Mouse (Mus musculus): ENCODE measurements around the gene Scrt2.
"Not testable (repeated sequence)": the region's sequence is repeated elsewhere in the genome, so short reads cannot be mapped to it uniquely, and the experiment has no call there.

Scrt2 gene

DNA sequence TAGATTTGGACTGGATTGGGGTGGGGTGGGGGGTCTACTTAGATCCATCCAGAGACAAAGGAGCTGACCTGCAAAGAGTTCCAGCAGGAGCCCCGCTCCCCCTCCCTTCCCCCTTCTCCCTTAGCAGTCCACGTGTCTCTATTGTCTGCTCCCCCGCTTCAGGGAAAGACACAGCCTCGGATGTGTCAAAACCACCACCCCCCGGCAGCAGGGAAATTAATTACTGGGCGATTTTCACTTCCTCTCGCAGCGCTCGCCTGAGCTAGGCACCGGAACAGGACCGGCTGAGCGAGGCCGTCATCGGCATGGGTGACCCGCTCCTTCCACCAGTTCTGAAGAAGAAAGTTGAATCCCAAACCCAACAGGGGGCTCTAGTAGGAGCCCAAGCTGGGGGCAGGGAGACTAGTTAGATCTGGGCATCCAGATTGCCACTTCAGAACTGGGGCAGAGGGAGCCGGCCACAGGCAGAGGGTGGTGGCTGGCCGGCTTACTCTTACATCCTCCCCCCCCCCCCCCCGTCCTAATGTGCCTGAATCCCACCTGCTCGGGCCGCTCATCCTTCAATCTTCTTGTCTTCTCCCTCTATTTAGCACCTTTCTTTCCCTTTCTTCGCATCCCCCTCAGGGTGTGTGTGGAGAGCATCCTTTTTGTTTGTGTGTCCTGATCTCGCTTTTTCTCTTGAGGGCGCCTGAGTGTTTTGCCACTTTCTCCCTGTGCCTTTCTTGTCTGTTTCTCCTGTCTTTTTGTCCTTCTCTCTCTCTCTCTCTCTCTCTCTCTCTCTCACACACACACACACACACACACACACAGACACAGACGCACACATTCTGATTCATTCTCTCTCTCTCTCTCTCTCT is at the start of gene Scrt2:
TSS of gene Scrt2 (plus strand) at position 845 of the 857 bp plus-strand sequence.
- DNase-seq = no peak

DNA sequence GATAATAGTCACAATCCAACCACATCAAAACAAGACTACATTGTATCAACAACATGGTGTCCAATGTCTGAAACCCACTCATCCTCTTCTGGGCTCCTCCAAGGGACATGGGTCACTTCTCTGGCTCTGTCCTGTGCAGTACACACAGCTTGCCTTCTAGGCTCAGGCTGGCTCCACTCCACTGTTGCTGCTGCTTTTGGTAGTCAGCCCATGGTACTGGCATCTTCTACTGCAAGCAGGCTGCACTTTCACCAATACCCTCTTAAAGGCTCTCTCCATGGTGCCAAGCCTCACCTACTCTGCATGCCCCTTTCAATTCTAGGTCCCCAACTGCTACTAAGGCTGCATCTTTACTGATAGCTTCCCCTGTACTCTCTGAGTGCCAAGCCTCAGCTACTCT is 41.2 kb upstream of the Scrt2 start:
- no peak for DNase-seq

DNA sequence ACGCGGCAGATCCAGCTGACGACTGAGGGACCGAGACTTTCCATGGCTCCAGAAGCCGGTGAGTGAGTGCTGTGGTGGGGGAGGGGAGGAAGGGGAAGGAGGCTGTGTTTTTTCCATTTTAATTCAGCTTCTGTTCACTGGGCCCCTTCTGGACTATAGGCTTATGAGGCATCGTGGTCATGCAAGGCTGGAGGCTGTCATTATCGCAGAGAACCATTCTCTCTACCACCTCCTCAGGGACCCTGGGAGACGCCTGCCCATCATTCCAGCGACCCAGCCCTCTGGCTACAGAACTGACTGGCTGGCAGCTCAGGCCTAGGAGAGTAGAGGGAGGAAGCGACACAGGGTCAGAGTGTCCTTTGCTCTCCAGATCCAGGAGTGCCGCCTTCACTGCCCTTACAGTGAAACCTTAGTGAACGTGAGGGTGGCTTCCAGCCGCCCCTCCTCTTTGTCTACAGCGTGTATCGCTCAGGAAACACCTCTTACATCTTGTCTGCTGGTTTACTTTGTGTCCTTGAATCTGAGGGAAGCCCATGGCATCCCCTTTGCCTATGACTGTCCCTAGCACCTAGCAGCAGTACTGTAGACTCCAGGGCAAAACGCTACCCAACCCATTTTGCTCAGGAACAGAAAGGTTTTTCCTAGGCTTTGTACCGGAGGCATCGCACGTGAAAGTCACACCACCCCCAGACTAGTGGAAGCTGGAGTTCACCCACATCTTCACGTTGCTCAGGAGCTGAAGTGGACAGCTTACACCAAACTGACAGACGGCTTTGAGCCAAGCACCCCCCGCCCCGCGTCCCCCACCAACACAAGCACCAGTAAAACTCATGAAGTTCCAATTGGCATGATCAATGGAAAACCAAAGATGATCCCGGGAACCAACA is 34.0 kb upstream of the Scrt2 start:
- DNase-seq = no peak

DNA sequence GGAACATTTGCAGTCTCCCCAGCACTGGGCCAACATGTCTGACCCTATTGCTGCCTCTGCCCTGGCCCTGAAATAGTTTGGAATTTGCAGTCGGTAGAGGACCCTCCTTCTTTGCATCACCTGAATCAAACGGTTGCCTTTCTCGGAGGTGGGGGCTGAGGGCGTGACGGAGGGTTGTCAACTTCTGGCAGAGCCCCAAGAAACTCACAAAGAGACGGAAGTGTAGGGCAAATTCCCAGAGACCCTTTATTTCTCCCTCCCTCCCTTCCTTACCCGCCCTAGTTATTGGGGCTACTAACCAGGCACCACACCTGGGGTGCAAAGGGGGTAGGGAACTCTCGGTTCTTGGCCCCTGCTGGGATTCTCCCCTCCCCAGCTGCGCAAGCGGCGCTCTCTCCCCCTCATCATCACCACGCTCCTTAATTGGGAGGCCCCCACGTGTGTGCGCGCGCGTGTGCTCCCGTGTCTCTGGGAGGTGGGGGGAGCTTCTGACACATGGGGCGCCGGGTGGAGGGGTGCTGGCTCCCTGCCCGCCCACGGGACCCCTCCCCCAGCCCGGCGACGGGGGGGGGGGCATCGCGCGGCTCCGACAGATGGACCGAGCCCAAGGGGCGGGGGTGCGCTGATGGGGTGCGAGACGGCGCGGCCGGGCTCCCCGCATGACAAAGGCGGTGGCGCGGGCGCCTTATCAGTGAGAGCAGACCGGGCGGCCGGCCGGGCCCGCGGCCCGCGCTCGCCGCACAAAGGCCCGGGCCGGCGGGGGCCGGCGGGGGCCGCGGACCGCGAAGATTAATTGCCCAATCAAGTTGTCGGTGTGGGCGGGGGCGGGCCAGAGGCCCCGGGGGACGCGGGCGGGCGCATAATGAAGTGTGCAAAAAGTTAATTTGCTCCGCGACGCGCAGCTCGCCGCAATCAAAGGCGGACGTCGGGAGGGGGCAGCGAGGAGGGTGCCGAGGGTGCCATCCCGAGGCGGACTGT is 33.0 kb upstream of the Scrt2 start:
- DNase-seq = no peak

DNA sequence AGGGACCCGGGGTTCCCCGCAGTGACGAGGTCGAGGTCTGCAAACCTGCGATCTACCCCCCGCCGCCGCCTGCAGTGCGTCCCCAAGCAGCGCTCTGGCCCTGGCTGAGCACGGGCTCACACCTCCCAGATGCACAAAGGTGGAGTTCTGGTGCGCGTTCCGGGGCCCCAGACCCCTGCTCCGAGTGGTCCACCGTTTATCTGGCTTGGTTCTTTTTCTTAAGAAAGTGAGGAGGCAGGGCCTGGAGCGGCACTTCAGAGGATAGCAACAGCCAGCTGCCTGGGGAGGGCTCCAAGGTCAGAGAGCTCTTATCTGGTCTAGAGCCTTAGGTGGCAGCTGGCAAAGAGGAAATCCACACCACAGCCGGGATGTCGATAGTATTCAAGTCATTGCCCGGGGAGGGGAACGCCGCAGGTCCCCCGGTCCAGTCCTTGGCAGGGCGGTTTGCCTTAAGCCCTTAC is 32.3 kb upstream of the Scrt2 start:
- DNase-seq = no peak

DNA sequence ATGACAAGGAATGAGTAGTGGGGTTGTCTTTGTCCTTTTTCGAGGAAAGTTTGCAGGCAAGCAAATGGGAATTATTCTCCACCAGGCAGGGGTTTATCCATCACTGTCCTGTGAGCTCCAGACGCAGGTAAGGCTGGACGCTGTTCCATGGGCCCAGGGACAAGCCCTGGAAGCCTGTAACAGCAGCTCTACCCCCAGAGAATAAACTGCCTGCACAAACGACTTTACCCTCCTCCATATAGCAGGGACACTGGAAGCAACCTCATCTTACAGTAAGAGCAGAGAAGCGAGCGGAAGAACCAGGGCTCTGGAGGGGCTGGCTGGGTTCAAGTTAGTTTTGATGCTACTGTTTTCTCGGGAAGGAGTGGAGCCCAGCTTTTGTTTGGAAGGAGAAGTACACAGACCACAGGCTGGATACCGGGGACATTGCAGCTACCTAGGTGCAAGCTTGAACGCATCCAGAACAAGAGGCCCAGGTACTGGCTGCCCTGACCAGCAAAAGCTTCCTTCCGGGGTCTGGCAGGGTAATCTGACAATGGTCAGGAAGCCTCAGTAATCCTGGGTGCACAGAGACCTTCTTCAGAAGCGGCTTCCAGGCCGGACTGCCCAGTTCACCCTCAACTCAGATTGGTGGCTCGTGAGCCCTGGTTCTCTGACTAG is 31.6 kb upstream of the Scrt2 start:
- DNase-seq = no peak

DNA sequence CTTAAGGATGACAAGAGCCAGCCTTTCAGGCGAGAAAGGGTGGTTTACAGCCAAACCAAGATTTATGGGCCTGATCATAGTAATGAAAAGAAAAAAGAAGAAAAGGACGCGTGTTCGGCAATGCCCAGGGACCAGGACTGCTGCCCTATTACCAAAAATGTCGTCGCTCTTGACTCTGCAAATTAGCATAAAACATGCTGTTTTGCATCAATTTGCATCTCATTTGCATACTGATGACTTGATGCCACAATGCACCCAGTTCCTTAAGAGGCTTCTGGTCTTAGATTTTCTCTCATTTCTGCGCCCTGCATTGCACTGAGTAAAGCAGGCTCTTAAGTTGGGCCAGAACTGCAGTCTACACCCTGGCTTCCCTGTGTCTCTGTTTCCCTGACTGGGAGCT is 31.0 kb upstream of the Scrt2 start:
- no peak for DNase-seq

DNA sequence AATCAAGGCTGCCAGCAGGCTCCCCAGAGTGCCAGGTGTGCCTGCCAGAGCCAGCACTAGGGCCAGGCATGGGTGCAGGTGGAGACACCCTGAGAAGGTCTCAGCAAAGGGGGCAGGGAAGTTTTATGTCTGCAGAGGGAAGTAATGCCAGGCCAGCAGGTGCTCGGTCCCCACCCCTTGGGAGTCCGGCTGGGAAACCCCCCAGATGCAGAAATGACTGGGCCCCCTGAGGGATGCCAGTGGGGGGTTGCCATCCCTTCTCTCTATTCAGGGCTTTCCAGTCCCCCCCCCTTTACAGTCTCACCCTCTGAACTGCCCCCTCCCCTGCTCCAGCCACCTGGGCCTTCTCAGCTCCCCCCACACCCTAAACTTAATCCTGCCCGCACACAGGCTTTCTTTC is 29.3 kb upstream of the Scrt2 start:
- DNase-seq = no peak

DNA sequence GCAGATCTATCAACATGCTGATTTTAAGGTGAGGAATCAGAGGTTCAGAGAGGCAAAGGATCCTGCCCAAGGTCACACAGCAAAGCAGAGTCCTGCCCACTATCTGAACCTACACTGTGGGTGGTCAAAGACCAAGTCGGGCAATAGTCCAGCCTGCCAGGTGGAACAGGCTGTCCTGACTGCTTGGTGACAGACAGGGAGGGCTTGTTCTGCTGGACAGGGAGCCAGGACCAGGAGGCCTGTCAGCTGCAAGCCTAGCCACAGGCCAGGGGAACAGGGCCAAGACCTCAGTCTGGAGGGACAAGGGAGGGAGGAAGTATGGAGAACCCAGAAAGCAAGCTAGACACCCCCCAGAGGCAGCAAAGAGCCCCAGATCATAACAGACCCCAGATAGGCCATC is 25.9 kb upstream of the Scrt2 start:
- DNase-seq = no peak

DNA sequence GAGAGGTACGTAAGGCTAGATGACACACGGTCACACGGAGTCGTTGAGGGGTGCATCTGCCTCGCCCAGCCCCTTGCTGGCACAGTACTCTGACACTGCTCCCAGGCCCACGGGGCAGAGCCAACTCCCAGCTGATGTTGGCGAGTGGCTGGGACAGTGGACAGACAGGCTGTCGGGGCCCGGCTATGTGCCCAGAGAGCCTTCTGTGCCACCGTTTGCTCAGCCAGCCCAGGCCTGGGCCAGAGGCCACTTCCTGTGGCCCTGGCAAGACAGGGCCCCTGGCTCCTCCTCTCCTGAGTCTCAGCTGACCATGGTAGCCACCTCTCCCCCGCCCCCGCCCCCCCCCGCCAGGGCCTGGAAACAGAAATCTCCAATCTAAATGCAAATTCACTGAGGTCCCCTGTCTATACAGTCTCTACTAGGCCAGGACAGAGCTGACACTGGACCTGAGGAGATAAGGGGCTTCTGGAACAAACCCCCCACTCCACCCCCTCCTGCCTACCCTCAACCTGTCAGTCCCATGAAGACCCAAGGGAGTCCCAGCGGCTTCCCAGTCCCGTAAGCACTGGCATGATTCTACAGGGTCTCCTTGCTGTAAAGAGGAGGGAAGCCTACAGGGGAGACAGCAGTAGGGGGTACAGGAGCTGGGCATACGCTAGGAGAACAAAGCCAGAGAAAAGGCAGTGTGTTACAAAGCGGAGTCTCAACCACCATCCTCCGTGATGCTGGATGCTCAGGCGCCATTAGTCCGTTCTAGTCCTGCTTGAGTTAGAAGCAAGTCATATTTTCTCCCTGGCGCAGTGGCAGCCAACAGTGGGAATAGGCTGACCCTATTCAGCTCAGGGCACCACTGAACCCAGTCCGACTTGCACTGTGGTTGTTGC is 24.7 kb upstream of the Scrt2 start:
- DNase-seq = no peak

DNA sequence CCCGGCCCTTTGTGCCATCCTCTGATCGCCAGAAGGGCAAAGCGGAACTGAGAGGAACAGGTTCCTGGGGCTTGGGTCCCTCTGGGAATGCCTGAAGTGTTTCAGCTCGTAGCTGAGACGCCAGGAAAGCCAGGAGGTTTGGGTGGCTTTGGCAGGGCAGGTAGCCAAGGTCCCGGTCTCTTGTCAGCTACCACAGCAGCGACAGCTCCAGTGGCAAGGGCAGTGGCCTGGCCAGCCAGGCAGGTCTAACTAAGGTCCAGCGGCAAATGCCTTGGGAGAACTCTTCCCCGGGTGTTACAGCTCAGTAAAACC is 24.1 kb upstream of the Scrt2 start:
- DNase-seq = no peak

DNA sequence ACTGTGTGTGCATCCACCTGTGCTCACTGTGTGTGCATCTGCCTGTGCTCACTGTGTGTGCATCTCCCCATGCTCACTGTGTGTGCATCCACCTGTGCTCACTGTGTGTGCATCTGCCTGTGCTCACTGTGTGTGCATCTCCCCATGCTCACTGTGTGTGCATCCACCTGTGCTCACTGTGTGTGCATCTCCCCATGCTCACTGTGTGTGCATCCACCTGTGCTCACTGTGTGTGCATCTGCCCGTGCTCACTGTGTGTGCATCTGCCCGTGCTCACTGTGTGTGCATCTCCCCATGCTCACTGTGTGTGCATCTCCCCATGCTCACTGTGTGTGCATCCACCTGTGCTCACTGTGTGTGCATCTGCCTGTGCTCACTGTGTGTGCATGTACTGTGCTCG is 18.5 kb upstream of the Scrt2 start:
- not testable (repeated sequence) for DNase-seq

DNA sequence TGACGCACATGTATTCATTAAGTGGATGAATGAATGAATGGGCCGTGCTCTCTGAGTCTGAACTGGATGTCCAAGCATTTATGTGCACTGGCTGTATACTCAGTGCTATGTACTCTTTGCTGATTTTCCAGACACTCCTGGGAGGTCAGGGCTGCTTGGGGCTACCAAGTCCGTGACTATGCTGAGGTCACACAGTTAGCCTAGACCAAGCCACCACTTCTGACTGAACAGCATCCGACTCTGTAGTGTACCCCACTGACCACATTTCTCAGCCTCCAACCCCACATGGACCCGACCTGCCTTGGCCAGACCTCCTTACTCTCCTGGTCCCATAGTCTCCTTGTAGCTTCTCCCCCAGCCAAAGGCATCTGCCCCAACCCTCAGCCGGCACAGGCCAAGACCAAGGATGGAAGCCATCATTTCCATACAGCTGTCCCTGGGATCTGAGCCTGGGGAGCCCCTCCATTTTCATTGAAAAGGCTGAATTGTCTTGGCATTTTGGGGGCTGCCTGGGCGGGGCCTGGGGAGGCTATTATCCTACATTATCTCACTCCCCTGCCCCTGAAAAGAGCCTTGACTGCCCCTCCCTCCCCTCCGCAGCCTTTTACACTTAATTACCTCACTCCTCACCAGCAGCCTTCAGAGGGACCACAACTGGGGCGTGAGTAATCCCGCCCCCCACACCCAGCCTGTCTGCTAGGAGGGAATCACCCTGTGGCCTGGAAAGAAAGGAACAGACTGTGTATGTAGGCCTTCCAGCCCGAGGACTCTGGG is 12.5 kb upstream of the Scrt2 start:
- no peak for DNase-seq

DNA sequence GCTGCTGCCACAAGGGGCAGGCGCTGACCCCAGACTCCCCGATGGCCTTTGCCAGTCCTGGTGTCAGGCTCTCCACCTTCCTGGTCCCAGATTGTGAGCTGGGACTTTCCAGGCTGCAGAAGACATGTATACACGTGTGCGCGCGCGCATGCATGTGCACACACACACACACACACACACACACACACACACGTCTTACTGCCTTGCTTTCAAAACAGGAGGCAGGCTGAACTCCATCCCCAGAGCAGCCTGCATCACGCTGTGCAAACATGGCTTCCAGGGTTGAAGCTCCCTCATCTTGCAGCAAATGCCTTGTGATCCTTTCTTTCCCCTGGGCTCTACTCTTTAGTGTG is 11.9 kb upstream of the Scrt2 start:
- DNase-seq = no peak

DNA sequence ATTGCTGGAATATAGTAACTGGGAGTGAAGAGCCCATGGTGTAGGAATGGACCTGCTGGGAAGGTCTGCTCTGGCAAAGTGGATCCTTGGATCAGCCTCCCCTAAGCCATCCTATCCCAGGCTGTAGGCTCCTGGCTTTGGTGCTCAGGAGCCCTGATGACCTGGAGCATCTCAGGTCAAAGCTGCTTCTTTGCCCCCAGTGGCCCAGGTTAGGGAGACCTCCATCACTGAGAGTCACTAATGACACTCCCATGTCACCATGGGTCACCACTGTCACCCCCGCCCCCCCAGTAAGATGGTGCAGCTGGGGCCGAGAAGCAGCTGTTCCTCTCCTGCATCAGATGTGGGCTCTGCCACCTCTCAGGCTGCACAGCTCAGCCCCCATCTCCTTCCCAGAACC is 11.4 kb upstream of the Scrt2 start:
- DNase-seq = no peak

DNA sequence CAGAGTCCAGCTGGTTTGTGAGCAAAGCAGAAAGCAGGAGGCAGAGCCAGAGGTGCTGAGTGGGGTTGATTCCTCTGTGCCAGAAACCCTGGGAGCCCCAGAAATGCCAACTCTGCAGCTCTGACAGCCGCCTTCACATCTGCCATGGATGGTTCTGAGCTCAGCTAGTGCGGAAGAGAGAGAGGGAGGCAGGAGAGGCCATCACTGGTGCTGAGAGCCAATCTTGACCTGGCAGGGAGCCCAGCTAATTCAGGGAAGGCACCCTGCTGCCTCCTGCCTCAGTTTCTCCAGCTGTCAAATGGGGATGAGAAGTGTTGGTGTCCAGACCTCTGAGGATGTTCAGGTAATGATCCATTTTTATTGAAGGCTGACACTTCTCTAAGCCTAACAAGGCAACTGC is 6.8 kb upstream of the Scrt2 start:
- no peak for DNase-seq

DNA sequence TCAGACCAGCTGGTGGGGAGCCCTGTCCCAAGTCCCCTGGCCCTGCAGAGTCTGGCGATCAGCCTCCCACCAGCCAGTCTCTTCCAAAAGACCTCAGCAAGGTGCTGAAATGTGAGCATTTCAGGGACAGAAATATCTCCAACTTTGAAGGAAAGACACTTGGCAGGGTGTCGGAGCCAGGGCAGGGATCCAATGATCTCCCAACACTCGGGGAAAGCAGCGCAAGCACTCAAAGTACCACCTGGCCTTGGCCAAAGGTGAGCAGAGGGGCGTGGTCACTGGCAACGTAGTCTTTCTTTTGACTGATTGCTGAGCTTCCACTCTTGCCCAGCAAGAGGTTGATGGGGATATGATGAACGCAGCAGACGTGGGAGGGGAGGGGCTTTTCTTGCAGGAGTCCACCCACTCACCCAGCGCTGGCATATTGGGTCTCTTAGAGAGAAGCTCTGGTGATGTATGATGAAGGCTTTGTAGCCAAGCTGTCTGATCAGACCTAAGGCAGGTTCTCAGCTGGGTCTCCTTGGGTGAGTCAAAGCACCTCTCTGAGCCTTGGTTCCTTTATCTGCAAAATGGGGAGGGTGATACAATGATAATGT is 5.9 kb upstream of the Scrt2 start:
- no peak for DNase-seq

DNA sequence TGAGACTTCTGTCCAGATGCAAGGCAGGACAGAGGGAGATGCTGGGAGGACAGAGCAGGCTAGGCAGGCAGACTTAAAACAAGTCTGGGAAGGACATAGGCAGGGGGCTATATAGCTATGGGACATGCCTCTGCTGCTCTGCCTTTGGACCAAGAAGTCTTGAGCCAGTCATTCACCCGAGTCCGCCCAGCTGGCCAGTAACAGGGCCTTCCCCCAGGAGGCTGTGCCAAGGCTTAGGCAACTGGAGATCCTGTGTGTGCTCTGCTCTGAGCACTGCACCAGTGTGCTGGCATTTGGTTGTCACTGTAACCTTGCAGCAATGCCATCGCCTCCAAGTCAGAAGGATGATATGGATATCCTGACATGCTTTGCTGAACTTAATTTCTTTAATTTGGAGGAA is 4.0 kb upstream of the Scrt2 start:
- DNase-seq = no peak

DNA sequence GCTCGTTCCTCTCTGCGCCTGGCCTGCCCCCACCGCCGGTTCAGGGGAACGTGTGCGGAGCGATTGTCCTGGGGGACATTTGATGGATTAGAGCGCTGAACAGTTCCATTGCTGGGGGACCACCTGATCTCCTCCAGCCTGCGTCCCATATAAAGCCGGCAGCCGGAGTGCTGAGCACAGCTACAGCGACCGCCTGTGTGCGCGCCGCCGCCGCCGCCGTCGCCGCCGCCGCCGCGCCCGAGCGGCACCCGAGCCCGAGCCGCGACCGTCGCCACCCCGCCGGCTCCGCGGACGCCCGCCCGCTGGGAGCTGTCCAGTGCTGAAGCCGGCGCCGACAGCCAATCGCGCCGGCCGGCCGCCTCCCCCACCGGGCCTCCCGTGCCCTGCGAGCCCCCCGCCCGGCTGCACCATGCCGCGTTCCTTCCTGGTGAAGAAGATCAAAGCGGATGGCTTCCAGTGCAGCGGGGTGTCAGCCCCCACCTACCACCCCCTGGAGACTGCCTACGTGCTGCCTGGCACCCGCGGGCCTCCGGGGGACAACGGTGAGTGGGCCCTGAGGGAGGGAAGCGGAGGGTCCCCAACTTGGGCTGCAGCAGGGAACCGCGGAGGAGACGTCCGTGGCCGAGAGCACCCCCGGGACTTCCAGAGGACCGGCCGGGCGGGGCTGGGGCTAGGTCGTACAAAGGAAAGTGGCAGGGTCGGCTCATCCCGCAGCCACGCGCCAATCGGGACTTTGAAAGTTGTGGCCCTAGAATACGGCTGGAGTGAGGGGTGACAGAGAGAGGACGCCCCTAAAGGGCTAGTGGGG is 516 bp downstream of the Scrt2 start:
- peak; percentile 73 to 78 for DNase-seq
